Mouse (Mus musculus) lung, embryonic 15.5 days (tissue): ENCODE data around the gene Tnfaip2. TPM values are rescaled to one million over a fixed set of nuclear protein-coding genes. Genes with fewer than 3 reads are reported as not detected.
A peak's percentile ranks its signal among the peaks of the same experiment; 100 is the strongest.

ENCODE experiments used
- ATAC-seq: fragments of 200-750 bp; cut with Nextera tagmentation; 2 replicates; pipeline ENCODE4 v1.8.0; 2017; ENCODE audit warnings: moderate number of reproducible peaks, borderline replicate concordance; ENCODE audit not compliant: low FRiP score, low TSS enrichment; ENCODE audit errors: extremely low read depth
- H3K27ac ChIP-seq: fragments of 300-500 bp; sonication (generic); 2 replicates; pipeline ENCODE4 v1.5.1; 2015; ENCODE audit warnings: moderate library complexity, mild to moderate bottlenecking, inconsistent platforms
- H3K27me3 ChIP-seq: fragments of 300-500 bp; sonication (generic); 2 replicates; pipeline ENCODE4 v1.6.1; 2015; ENCODE audit warnings: inconsistent platforms
- H3K36me3 ChIP-seq: fragments of 300-500 bp; sonication (generic); 2 replicates; pipeline ENCODE4 v1.6.1; 2015; ENCODE audit warnings: inconsistent platforms
- H3K4me1 ChIP-seq: fragments of 300-500 bp; sonication (generic); 2 replicates; pipeline ENCODE4 v1.6.1; 2015; ENCODE audit warnings: inconsistent platforms
- H3K4me2 ChIP-seq: fragments of 300-500 bp; sonication (generic); 2 replicates; pipeline ENCODE4 v1.6.1; 2015; ENCODE audit warnings: inconsistent platforms, mild to moderate bottlenecking, moderate library complexity
- H3K4me3 ChIP-seq: fragments of 300-500 bp; sonication (generic); 2 replicates; pipeline ENCODE4 v1.5.1; 2015; ENCODE audit warnings: mild to moderate bottlenecking, inconsistent platforms
- H3K9ac ChIP-seq: fragments of 300-500 bp; sonication (generic); 2 replicates; pipeline ENCODE4 v1.6.1; 2015; ENCODE audit warnings: inconsistent platforms
- H3K9me3 ChIP-seq: fragments of 300-500 bp; sonication (generic); 2 replicates; pipeline ENCODE4 v1.6.1; 2016; ENCODE audit warnings: inconsistent platforms
- WGBS: fragments of 180-500 bp; shearing (Covaris S2); methylation state at CpG from one replicate; pipeline ENCODE4 v1.1.7; 2015; 5-methylcytosine and 5-hydroxymethylcytosine counted together
- polyA plus RNA-seq: library from polyadenylated mRNA; unstranded; fragments of >200 nt; fragmentation: Nextera tagmentation; extraction: Ambion mirVana; gene quantifications from 2 replicates; pipeline ENCODE4 v1.2.1, GENCODE M21; 2015

The Tnfaip2 gene
- polyA plus RNA-seq, 1 experiment from 2014 or later = 4.3 TPM

- WGBS = 80% methylated on average over 6 of the region's 6 CpGs
- no peak for ATAC-seq
- H3K9me3 ChIP-seq = no peaks in the 10 kb centered on the region
- no peak overlapping the region for H3K4me2 ChIP-seq
- no peak overlapping the region for H3K9ac ChIP-seq
- H3K4me1 ChIP-seq = peaks cover 28% of the 10 kb centered on the region
- no peaks in the 10 kb centered on the region for H3K36me3 ChIP-seq
- H3K27me3 ChIP-seq = peaks cover 24% of the 10 kb centered on the region
- H3K27ac ChIP-seq = no peak overlapping the region
- H3K4me3 ChIP-seq = no peak overlapping the region
These were observed 3.4 kb upstream of the Tnfaip2 start for GRCm38 (mm10) chr12:111438850-111439249.

DNA sequence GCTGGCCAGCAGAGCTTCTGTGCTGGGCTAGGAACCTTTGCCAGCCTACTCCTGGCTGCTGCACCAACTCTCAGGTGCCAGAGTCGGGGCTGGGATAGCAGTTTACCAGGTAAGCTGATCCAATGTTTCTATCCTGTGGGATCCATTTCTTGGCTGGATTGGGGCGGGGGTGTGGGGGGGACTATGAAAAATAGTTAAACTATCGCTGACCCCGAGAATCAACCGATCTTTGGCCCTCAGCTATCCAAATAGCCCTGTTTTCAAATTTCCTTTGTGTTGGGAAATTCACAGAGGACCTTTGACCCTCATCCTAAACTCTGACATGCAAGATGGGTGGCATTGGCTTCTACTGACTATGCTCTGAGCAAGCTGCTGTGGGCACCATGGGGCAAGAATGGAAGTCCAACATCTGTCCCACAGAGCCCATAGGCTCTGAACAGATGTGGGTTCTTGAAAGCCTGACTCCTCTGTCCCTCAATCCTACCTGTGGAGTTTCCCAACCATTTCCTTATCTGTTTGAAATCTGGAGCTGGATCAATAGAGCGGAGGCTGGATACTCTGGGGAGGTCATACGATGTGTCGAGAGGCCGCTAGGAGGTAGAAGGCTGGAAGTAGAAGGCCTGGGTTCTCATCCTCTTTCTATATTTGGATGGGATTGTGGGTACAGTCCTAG is 1.4 kb upstream of the Tnfaip2 start:
- H3K9me3 ChIP-seq = no peaks in the 10 kb centered on the region

GRCm38 (mm10) chr12:111441523-111441922 is 746 bp upstream of the Tnfaip2 start:
- no peak overlapping the region for H3K4me3 ChIP-seq
- no peak overlapping the region for H3K9ac ChIP-seq
- H3K27me3 ChIP-seq = peaks cover 48% of the 10 kb centered on the region
- no peaks in the 10 kb centered on the region for H3K36me3 ChIP-seq
- WGBS = 61% methylated on average over 3 of the region's 3 CpGs
- no peak overlapping the region for H3K4me2 ChIP-seq
- no peak for ATAC-seq
- H3K4me1 ChIP-seq = peaks cover 35% of the 10 kb centered on the region
- no peak overlapping the region for H3K27ac ChIP-seq
- H3K9me3 ChIP-seq = no peaks in the 10 kb centered on the region

More for the DNA sequence above, 1.4 kb upstream of the Tnfaip2 start:
- Histone ChIP-seq H3K27me3 (peaks cover 44% of the 10 kb centered on the region), H3K4me3 (no peak overlapping the region), H3K36me3 (no peaks in the 10 kb centered on the region), H3K4me2 (no peak overlapping the region), H3K9ac (no peak overlapping the region), H3K4me1 (peaks cover 30% of the 10 kb centered on the region), H3K27ac (no peak overlapping the region)
- ATAC-seq = no peak
- WGBS = 80% methylated on average over 9 of the region's 9 CpGs

- peak overlapping the region; percentile 33 for H3K4me3 ChIP-seq
- peaks cover 65% of the 10 kb centered on the region for H3K27me3 ChIP-seq
- ATAC-seq = peak; percentile 23; the same call in 1 of the 2 replicates
- peak overlapping the region; percentile 64 for H3K4me2 ChIP-seq
- H3K36me3 ChIP-seq = no peaks in the 10 kb centered on the region
- WGBS = 24% methylated on average over 15 of the region's 15 CpGs
- H3K4me1 ChIP-seq = peaks cover 31% of the 10 kb centered on the region
- no peak overlapping the region for H3K27ac ChIP-seq
- H3K9me3 ChIP-seq = no peaks in the 10 kb centered on the region
- peak overlapping the region; percentile 10; the same call in 1 of the 2 replicates for H3K9ac ChIP-seq
These were observed 972 bp downstream of the Tnfaip2 start for GRCm38 (mm10) chr12:111443011-111443870.

DNA sequence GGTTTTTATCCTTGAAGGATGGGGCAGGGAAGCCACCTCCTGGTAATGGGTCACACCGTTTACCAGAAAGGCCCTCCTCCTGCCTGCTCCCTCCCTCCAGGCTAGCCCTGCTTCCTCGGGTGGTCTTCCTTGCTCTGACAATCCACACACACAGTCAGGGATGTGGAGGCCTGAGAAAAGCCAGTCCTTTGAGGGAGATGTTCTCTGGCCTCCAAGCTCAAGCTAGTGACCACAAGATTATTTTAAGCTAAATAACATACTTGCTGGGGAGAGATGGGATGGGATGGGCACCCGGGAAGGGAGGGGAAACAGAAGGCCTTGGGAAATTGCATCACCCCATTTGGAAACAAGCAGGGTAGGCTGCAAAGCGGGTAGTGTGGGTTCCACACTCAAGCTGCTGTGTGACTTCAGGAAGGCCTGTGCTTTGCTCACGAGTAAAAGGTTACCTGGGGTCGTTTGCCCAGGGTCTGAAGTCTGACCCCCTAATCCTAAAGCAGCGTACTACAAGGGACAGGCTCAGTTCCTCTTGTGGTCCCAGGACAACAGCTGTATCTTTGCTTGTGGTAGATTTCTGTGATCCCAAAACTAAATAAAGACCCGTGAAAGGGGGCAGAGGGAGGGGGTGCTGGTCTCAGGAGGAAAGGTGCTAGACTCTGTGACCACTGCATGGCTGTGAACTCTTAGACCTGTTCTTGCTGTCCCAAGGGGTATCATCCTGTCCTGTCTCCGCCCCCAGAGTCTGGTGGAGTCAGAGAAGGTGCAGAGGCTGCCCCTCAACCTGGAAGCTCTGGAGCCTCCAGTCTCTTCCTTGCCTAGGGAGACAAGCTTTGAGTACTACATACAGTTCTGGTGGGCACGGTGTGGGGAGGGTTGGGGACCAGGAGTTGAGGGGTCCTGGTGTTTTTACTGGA is 1.9 kb downstream of the Tnfaip2 start:
- H3K27me3 ChIP-seq = peaks cover 71% of the 10 kb centered on the region
- no peaks in the 10 kb centered on the region for H3K9me3 ChIP-seq
- H3K27ac ChIP-seq = no peak overlapping the region
- peaks cover 40% of the 10 kb centered on the region for H3K4me1 ChIP-seq
- H3K9ac ChIP-seq = no peak overlapping the region
- ATAC-seq = no peak
- 39% methylated on average over 10 of the region's 10 CpGs for WGBS
- H3K36me3 ChIP-seq = no peaks in the 10 kb centered on the region
- no peak overlapping the region for H3K4me3 ChIP-seq
- no peak overlapping the region for H3K4me2 ChIP-seq

DNA sequence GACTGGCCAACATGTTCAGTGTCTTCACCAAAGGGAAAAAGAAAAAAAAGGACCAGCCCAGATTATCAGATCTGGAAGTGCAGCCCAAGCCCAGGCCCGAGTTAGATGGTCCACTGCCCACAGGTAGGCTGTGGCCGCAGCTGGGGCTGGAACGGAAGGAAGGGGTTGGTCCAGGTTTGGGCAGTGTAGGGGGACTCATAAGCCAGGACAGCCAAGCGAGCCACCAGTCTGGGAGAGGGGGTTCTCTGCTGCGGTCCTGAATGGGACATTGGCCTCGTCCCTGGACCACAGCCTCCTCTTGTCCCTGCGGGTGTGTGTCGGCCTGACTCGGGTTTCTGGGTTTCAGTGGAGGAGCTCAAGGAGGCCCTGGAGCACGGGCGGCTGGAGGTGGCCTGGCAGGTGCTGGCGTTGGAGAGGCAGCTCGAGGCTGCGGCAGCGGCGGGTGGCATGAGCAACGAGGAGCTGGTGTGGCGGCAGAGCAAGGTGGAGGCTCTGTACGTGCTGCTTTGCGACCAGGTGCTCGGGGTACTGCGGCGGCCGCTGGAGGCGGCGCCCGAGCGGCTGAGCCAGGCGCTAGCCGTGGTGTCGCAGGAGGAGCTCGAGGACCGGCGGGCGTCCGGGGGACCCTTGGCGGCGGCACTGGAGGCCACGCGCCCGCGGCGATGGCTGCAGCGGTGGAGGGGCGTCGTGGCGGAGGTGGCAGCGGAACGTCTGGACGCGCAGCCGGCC is 3.1 kb downstream of the Tnfaip2 start:
- Histone ChIP-seq H3K9ac (no peak overlapping the region), H3K27me3 (peaks cover 74% of the 10 kb centered on the region), H3K27ac (no peak overlapping the region), H3K4me2 (peak overlapping the region; percentile 47), H3K36me3 (no peaks in the 10 kb centered on the region), H3K4me3 (peak overlapping the region; percentile 18), H3K4me1 (peaks cover 51% of the 10 kb centered on the region), H3K9me3 (no peaks in the 10 kb centered on the region)
- WGBS = 8% methylated on average over 52 of the region's 52 CpGs
- ATAC-seq = no peak

DNA sequence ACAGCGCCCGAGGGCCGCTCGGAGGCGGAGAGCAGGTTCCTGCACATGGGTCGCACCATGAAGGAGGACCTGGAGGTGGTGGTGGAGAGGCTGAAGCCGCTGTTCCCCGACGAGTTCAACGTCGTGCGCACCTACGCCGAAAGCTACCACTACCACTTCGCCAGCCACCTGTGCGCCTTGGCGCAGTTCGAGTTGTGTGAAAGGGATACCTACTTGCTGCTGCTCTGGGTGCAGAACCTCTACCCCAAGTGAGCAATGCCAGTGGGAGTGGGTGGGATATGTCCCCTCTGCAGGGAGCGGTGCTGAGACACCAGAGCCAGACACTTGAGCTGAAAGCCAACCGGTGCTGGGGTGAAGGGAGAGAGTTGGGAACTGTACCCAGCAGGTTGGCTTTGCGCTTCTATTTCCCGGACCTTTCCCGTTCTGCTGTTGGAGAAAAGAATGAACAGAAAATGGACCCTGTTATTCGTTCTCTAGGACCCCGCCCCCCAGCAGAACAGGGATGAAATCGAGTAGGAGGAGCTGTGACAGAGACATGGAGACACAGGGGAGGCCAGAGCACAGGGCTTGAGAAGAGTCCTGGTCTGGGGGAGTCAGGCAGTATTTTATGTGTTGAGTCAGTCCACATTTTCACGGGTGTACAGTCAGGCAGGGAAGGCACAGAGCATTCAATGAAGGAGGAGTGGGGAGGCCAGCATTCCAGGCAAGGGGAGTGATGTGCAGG is 3.8 kb downstream of the Tnfaip2 start:
- WGBS = 20% methylated on average over 27 of the region's 27 CpGs
- Histone ChIP-seq H3K36me3 (no peaks in the 10 kb centered on the region), H3K9me3 (no peaks in the 10 kb centered on the region), H3K9ac (no peak overlapping the region), H3K4me2 (peak overlapping the region; percentile 47), H3K27ac (no peak overlapping the region), H3K4me1 (peaks cover 52% of the 10 kb centered on the region), H3K4me3 (peak overlapping the region; percentile 18), H3K27me3 (peaks cover 75% of the 10 kb centered on the region)
- ATAC-seq = no peak

DNA sequence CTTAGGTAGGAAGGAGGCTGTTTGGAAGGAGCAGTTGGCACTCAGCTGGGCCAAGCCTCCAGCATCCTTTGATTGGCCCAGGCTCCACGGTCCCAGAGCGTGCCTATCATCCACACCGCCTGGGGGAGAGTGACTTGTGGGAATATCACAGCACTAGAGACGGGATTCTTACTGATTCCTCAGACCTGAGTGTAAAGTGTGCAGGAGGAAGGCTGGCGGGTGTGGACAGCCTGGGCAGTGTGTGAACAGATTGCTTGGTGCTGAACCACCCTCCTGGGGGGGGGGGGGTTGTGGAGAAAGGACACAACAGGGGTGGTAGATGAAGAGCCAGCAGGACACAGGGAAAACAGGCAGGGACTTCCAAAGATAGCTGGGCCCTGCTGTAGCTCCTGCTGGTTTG is 4.5 kb downstream of the Tnfaip2 start:
- H3K27ac ChIP-seq = no peak overlapping the region
- WGBS = 56% methylated on average over 5 of the region's 5 CpGs

GRCm38 (mm10) chr12:111447350-111447749 is 5.1 kb downstream of the Tnfaip2 start:
- H3K27ac ChIP-seq = no peak overlapping the region

More for the DNA sequence above, 4.5 kb downstream of the Tnfaip2 start:
- peaks cover 75% of the 10 kb centered on the region for H3K27me3 ChIP-seq
- H3K4me2 ChIP-seq = no peak overlapping the region
- ATAC-seq = no peak
- no peaks in the 10 kb centered on the region for H3K36me3 ChIP-seq
- H3K4me1 ChIP-seq = peaks cover 52% of the 10 kb centered on the region
- H3K9ac ChIP-seq = no peak overlapping the region
- no peaks in the 10 kb centered on the region for H3K9me3 ChIP-seq
- H3K4me3 ChIP-seq = no peak overlapping the region

DNA sequence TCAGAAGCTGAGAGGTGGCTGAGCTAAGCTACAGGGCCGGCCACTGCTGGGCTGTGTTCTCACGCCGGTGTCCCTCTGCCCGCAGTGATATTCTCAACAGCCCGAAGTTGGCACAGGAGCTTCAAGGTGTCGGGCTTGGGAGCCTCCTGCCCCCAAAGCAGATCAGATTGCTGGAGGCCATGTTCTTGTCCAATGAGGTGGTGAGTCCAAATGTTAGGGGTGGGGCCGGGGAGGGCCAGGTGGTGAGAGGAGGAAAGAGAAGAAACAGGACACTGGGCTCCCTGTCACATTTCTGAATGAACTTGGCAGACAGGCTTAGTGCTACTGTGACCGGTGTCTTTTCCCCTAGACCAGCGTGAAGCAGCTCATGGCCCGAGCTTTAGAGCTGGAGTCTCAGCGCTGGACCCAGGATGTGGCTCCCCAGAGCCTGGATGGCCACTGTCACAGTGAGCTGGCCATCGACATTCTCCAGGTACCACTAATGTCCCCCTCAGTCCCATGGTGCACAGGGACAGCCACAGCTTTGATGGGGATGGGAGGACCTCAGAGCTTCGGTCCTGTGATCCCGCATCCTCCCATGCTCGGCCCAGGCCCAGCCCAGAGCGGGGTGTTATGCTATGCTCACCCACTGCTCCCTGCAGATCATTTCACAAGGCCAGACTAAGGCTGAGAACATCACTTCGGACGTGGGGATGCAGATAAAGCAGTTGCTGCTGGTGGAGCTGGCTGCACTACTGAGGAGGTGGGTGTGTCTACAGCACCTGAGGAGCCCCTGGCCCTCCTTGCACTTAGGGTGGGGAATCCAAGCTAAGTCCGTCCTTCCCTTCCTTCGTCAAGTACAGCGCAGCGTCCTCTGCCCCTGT is 5.9 kb downstream of the Tnfaip2 start:
- Histone ChIP-seq H3K36me3 (no peaks in the 10 kb centered on the region), H3K27me3 (peaks cover 61% of the 10 kb centered on the region), H3K9me3 (no peaks in the 10 kb centered on the region), H3K4me3 (no peak overlapping the region), H3K27ac (no peak overlapping the region), H3K9ac (no peak overlapping the region), H3K4me1 (peaks cover 38% of the 10 kb centered on the region), H3K4me2 (no peak overlapping the region)
- WGBS = 34% methylated on average over 22 of the region's 22 CpGs
- no peak for ATAC-seq

More at GRCm38 (mm10) chr12:111447350-111447749, 5.1 kb downstream of the Tnfaip2 start:
- Histone ChIP-seq H3K9me3 (no peaks in the 10 kb centered on the region), H3K4me3 (no peak overlapping the region), H3K4me1 (peaks cover 46% of the 10 kb centered on the region), H3K9ac (no peak overlapping the region), H3K27me3 (peaks cover 69% of the 10 kb centered on the region), H3K4me2 (no peak overlapping the region), H3K36me3 (no peaks in the 10 kb centered on the region)
- 36% methylated on average over 9 of the region's 9 CpGs for WGBS
- ATAC-seq = no peak
